In the genomic region with DNA sequence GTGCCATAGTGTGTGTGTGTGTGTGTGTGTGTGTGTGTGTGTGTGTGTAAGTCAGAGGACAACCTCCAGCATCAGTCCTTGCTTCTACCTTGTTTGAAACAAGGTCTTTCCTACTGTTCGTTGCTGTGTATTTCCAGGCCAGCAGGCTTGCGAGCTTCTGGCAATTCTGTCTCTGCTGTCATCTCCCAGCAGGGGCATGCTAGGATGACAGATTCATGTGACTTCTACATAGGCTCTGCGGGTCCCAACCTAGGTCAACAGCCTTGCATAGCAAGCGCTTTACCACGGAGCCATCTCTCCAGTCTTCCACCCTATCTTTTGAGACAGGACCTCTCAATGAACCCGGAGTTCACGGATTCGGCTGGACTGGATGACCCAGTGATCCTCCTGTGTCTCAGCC, we compare ENCODE assay signal across 13 mouse cellular contexts.
"Had no signal": no experiment of that assay in that cellular context is flagged by ENCODE, and none has a peak within 500 bp of the region (broad histone marks: within the 10 kb centered on the region; RNA-seq: fewer than 3 reads in every experiment).

No protein-coding gene starts in this region.

- DNase-seq: lung, embryonic 14.5 days; lung, postnatal 10 days; lung, postnatal 4 days; midbrain, embryonic 14.5 days; retina, postnatal 1 day; right cerebral cortex, adult 18-20 months; right cerebral cortex, postnatal 25 days; right cerebral cortex, postnatal 4 days; spleen, adult 18-20 months; thymus, adult 18-20 months; thymus, postnatal 14 days; thymus, postnatal 36 days had no signal

- ATAC-seq: midbrain, embryonic 16.5 days had no signal
